Mouse (Mus musculus) liver, embryonic 14.5 days (tissue): ENCODE data around the gene Fam83b.

Experiments
- CTCF ChIP-seq: IDR thresholded peaks from 2 replicates; pipeline ENCODE4 v1.5.1; 2016; ENCODE audit warnings: antibody characterized with exemption, low read depth, control low read depth
- EP300 ChIP-seq: IDR thresholded peaks from 2 replicates; pipeline ENCODE4 v1.6.1; 2016; ENCODE audit warnings: antibody characterized with exemption, low read depth

- TF ChIP-seq CTCF, result no peak
- no peak for TF ChIP-seq EP300
Observed at GRCm38 (mm10) chr9:76564071-76564470, 2.8 kb downstream of the Fam83b start.
